ENCODE assay signal across 8 mouse cellular contexts in genomic region chr7:78061631-78062030, GRCm38 (mm10).
"Had no signal": no experiment of that assay in that cellular context is flagged by ENCODE, and none has a peak within 500 bp of the region (broad histone marks: within the 10 kb centered on the region; RNA-seq: fewer than 3 reads in every experiment).

No protein-coding gene starts in this region.

- DNase-seq: kidney, adult 8-10 months; kidney, postnatal 36 days; liver, embryonic 13.5 days; liver, postnatal 0 days; lung, postnatal 36 days; right cerebral cortex, postnatal 14 days; thymus, adult 2 months; thymus, postnatal 25 days had no signal
